ENCODE assay signal across 12 mouse cellular contexts in genomic region chr6:139576261-139577014, GRCm38 (mm10). TPM values are rescaled to one million over a fixed set of nuclear protein-coding genes. Genes with fewer than 3 reads are reported as not detected.
DNase-seq lines count a peak whose midpoint lies in the region; ATAC-seq and TF ChIP-seq lines count a peak whose summit lies in the region.
"Had no signal": no experiment of that assay in that cellular context is flagged by ENCODE, and none has a peak within 500 bp of the region (broad histone marks: within the 10 kb centered on the region; RNA-seq: fewer than 3 reads in every experiment).

No protein-coding gene starts in this region.

- H3K4me3 ChIP-seq in heart, embryonic 13.5 days, result no peak overlapping the region
- no peak overlapping the region for H3K4me3 ChIP-seq in midbrain, postnatal 0 days (ENCODE audit: low read depth, low read length)
- no peak overlapping the region for H3K4me3 ChIP-seq in midbrain, embryonic 15.5 days
- H3K4me3 ChIP-seq in stomach, embryonic 16.5 days (replicated peaks; ENCODE audit: low read length), result no peak overlapping the region
- H3K4me3 ChIP-seq: embryonic facial prominence, embryonic 15.5 days; megakaryocyte, embryonic 14.5 days; neural tube, embryonic 13.5 days had no signal

- H3K9ac ChIP-seq in heart, embryonic 13.5 days, result no peak overlapping the region
- H3K9ac ChIP-seq in midbrain, postnatal 0 days (replicated peaks; ENCODE audit: low read length, poor library complexity, severe bottlenecking), result no peak overlapping the region
- H3K9ac ChIP-seq in midbrain, embryonic 15.5 days, result no peak overlapping the region
- H3K9ac ChIP-seq in stomach, embryonic 16.5 days (ENCODE audit: low read length), result no peak overlapping the region
- H3K9ac ChIP-seq: embryonic facial prominence, embryonic 15.5 days; neural tube, embryonic 13.5 days had no signal

- H3K27me3 ChIP-seq in heart, embryonic 13.5 days (replicated peaks), result no peaks in the 10 kb centered on the region
- H3K27me3 ChIP-seq in midbrain, postnatal 0 days (ENCODE audit: insufficient read depth, low read length), result no peaks in the 10 kb centered on the region
- no peaks in the 10 kb centered on the region for H3K27me3 ChIP-seq in midbrain, embryonic 15.5 days (replicated peaks)
- H3K27me3 ChIP-seq in stomach, embryonic 16.5 days (ENCODE audit: control insufficient read depth, insufficient read depth, low read length), result no peaks in the 10 kb centered on the region
- H3K27me3 ChIP-seq: embryonic facial prominence, embryonic 15.5 days; megakaryocyte, embryonic 14.5 days; neural tube, embryonic 13.5 days had no signal

- H3K4me1 ChIP-seq in heart, embryonic 13.5 days, result peaks cover 7% of the 10 kb centered on the region; the same call in 1 of the 2 replicates
- H3K4me1 ChIP-seq in midbrain, postnatal 0 days (ENCODE audit: insufficient read depth, low read length), result no peaks in the 10 kb centered on the region
- no peaks in the 10 kb centered on the region for H3K4me1 ChIP-seq in midbrain, embryonic 15.5 days
- no peaks in the 10 kb centered on the region for H3K4me1 ChIP-seq in stomach, embryonic 16.5 days (ENCODE audit: control insufficient read depth, insufficient read depth, low read length)
- H3K4me1 ChIP-seq: embryonic facial prominence, embryonic 15.5 days; megakaryocyte, embryonic 14.5 days; neural tube, embryonic 13.5 days had no signal

- H3K36me3 ChIP-seq in heart, embryonic 13.5 days, result no peaks in the 10 kb centered on the region
- no peaks in the 10 kb centered on the region for H3K36me3 ChIP-seq in midbrain, postnatal 0 days (ENCODE audit: insufficient read depth, low read length)
- H3K36me3 ChIP-seq in midbrain, embryonic 15.5 days (replicated peaks), result no peaks in the 10 kb centered on the region
- no peaks in the 10 kb centered on the region for H3K36me3 ChIP-seq in stomach, embryonic 16.5 days (ENCODE audit: control insufficient read depth, insufficient read depth, low read length)
- H3K36me3 ChIP-seq: embryonic facial prominence, embryonic 15.5 days; neural tube, embryonic 13.5 days had no signal

- ATAC-seq in heart, embryonic 13.5 days (ENCODE audit: extremely low read depth, insufficient number of reproducible peaks, low FRiP score, low TSS enrichment), result no peak
- no peak for ATAC-seq in midbrain, postnatal 0 days (ENCODE audit: low FRiP score)
- ATAC-seq in midbrain, embryonic 15.5 days (replicated peaks), result no peak
- ATAC-seq in stomach, embryonic 16.5 days (ENCODE audit: insufficient read depth, low FRiP score), result peak; percentile 33; the same call in 1 of the 2 replicates

- no peaks in the 10 kb centered on the region for H3K9me3 ChIP-seq in heart, embryonic 13.5 days
- no peaks in the 10 kb centered on the region for H3K9me3 ChIP-seq in midbrain, postnatal 0 days (ENCODE audit: low read length)
- H3K9me3 ChIP-seq in midbrain, embryonic 15.5 days, result no peaks in the 10 kb centered on the region
- no peaks in the 10 kb centered on the region for H3K9me3 ChIP-seq in stomach, embryonic 16.5 days (replicated peaks; ENCODE audit: control insufficient read depth, low read length)
- H3K9me3 ChIP-seq: embryonic facial prominence, embryonic 15.5 days; neural tube, embryonic 13.5 days had no signal

- WGBS in heart, embryonic 13.5 days, result 39% methylated on average over 10 of the region's 10 CpGs
- WGBS in midbrain, postnatal 0 days, result 70% methylated on average over 10 of the region's 10 CpGs
- WGBS in midbrain, embryonic 15.5 days, result 70% methylated on average over 10 of the region's 10 CpGs
- WGBS in stomach, embryonic 16.5 days, result 56% methylated on average over 10 of the region's 10 CpGs

- H3K4me2 ChIP-seq in heart, embryonic 13.5 days, result peak overlapping the region; percentile 60
- H3K4me2 ChIP-seq in midbrain, postnatal 0 days (ENCODE audit: low read depth, low read length, poor library complexity, severe bottlenecking), result no peak overlapping the region
- no peak overlapping the region for H3K4me2 ChIP-seq in midbrain, embryonic 15.5 days
- no peak overlapping the region for H3K4me2 ChIP-seq in stomach, embryonic 16.5 days (ENCODE audit: low read depth, low read length)
- H3K4me2 ChIP-seq: embryonic facial prominence, embryonic 15.5 days had no signal

- DNase-seq in heart, adult 18-20 months, result no peak
- DNase-seq in midbrain, postnatal 0 days (ENCODE audit: low spot score), result no peak
- no peak for DNase-seq in brain, embryonic 14.5 days (ENCODE audit: low read depth)
- no peak for DNase-seq in thymus, postnatal 4 days
- no peak for DNase-seq in kidney, adult 18-20 months
- DNase-seq: kidney, adult 9 months had no signal

- peak; percentile 58 for TF ChIP-seq CTCF in midbrain, postnatal 0 days (IDR thresholded peaks at IDR 0.05)
- TF ChIP-seq CTCF in brain, embryonic 14.5 days (IDR thresholded peaks at IDR 0.05; ENCODE audit: borderline replicate concordance, extremely low read depth, insufficient read depth, insufficient read length), result peak; percentile 30; the same call in 1 of the 2 replicates

- H3K27ac ChIP-seq in heart, embryonic 13.5 days (replicated peaks), result no peak overlapping the region
- no peak overlapping the region for H3K27ac ChIP-seq in midbrain, postnatal 0 days (ENCODE audit: low read depth, low read length)
- H3K27ac ChIP-seq in midbrain, embryonic 15.5 days, result no peak overlapping the region
- H3K27ac ChIP-seq in stomach, embryonic 16.5 days (ENCODE audit: low read length), result no peak overlapping the region
- H3K27ac ChIP-seq: embryonic facial prominence, embryonic 15.5 days; neural tube, embryonic 13.5 days had no signal

- no peak for TF ChIP-seq POLR2A in brain, embryonic 14.5 days (IDR thresholded peaks at IDR 0.05; ENCODE audit: borderline replicate concordance, extremely low read depth, insufficient read depth, insufficient read length, poor library complexity, severe bottlenecking)

RNA-seq across cellular contexts. Expression of gene Pik3c2g, which starts 10.6 kb away (rescaled TPM):
- polyA plus RNA-seq in heart, embryonic 13.5 days (2015; fragmentation: Nextera tagmentation; extraction: Ambion mirVana), result 0.31 and 0.41 TPM in 2 replicates
- under 1 TPM in 1 of 2 experiments, not detected in 1; 0.41 TPM for total RNA-seq in heart, adult 18-20 months (2021)
- total RNA-seq in midbrain, postnatal 0 days (2014; rRNA removed), result 0.33 and 1.2 TPM in 2 replicates
- 0.22 and 0.25 TPM in 2 replicates for polyA plus RNA-seq in midbrain, postnatal 0 days (2015; fragmentation: Nextera tagmentation; extraction: Ambion mirVana)
- 0.28 and 0.34 TPM in 2 replicates for polyA plus RNA-seq in midbrain, embryonic 15.5 days (2015; fragmentation: Nextera tagmentation; extraction: Ambion mirVana)
- 0.09 and 0.36 TPM in 2 replicates for polyA plus RNA-seq in brain, embryonic 14.5 days (2012; rRNA removed)
- polyA plus RNA-seq in stomach, embryonic 16.5 days (2015; fragmentation: Nextera tagmentation; extraction: Ambion mirVana), result 4.5 and 5.5 TPM in 2 replicates
